Mouse (Mus musculus) midbrain, embryonic 10.5 days (tissue): Measurements from ENCODE around the gene Myl4. TPM values are rescaled to one million over a fixed set of nuclear protein-coding genes. Genes with fewer than 3 reads are reported as not detected.
"Not testable (repeated sequence)": the region's sequence is repeated elsewhere in the genome, so short reads cannot be mapped to it uniquely, and the experiment has no call there.

Source experiments
- DNase-seq: peaks from one replicate; pipeline ENCODE4 v3.0.0-alpha.2; 2017; ENCODE audit warnings: low spot score
- H3K27ac ChIP-seq: fragments of 300-500 bp; sonication (generic); replicated peaks from 2 replicates; pipeline ENCODE4 v1.5.1; 2016; ENCODE audit warnings: mild to moderate bottlenecking
- H3K27me3 ChIP-seq: fragments of 300-500 bp; sonication (generic); 2 replicates; pipeline ENCODE4 v1.6.1; 2016; ENCODE audit warnings: low read depth, mild to moderate bottlenecking; ENCODE audit not compliant: poor library complexity, severe bottlenecking
- H3K36me3 ChIP-seq: fragments of 300-500 bp; sonication (generic); 2 replicates; pipeline ENCODE4 v1.6.1; 2016; ENCODE audit warnings: mild to moderate bottlenecking, moderate library complexity
- H3K4me1 ChIP-seq: fragments of 300-500 bp; sonication (generic); 2 replicates; pipeline ENCODE4 v1.6.1; 2016
- H3K4me3 ChIP-seq: fragments of 300-500 bp; sonication (generic); 2 replicates; pipeline ENCODE4 v1.5.1; 2016; ENCODE audit warnings: mild to moderate bottlenecking, moderate library complexity
- H3K9me3 ChIP-seq: fragments of 300-500 bp; sonication (generic); replicated peaks from 2 replicates; pipeline ENCODE4 v1.6.1; 2016; ENCODE audit warnings: mild to moderate bottlenecking
- WGBS: fragments of 180-500 bp; shearing (Covaris S2); methylation state at CpG from one replicate; pipeline ENCODE4 v1.1.7; 2016; 5-methylcytosine and 5-hydroxymethylcytosine counted together
- polyA plus RNA-seq: library from polyadenylated mRNA; unstranded; fragments of >200 nt; fragmentation: Nextera tagmentation; extraction: Ambion mirVana; gene quantifications from 2 replicates; pipeline ENCODE4 v1.2.1, GENCODE M21; 2016

The Myl4 gene
- polyA plus RNA-seq, 1 experiment from 2014 or later, result 0.94 TPM

DNA sequence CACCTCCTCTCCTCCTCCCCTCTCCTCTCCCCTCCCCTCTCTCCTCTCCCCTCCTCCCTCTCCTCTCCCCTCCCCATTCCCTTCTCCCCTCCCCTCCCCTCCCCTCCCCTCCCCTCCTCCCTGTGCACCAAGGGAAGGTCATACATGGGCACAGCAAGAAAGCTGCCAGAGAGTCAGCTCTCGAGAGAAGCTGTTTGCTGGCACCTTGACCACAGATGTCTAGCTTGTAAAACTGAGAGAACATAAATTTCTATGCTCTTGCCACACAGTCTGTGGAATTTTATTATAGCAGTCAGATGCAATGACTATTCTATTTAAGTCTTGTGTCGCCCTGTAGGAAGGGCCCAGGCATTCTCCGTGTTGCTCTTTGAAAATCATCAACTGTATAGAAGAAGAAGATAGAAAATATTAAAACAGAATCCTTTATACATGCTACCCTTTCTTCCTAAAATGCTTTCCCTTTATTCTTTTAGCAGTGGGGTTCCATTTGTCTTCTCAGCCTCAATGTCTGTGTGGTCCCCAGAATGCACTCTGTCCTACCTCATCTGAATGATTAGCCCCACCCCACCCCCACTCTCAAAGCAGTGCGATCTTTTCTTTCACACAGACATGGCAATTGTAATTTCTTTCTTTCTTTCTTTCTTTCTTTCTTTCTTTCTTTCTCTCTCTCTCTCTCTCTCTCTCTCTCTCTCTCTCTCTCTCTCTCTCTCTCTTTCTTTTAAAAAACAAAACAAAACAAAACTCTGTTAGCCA is 8.4 kb downstream of the Myl4 start:
- H3K4me3 ChIP-seq, result no peak overlapping the region
- no peaks in the 10 kb centered on the region for H3K36me3 ChIP-seq
- no peak for DNase-seq
- H3K9me3 ChIP-seq, result no peaks in the 10 kb centered on the region
- WGBS, result 68% methylated on average over 4 of the region's 4 CpGs
- H3K27me3 ChIP-seq, result no peaks in the 10 kb centered on the region
- H3K4me1 ChIP-seq, result peaks cover 9% of the 10 kb centered on the region
- no peak overlapping the region for H3K27ac ChIP-seq

DNA sequence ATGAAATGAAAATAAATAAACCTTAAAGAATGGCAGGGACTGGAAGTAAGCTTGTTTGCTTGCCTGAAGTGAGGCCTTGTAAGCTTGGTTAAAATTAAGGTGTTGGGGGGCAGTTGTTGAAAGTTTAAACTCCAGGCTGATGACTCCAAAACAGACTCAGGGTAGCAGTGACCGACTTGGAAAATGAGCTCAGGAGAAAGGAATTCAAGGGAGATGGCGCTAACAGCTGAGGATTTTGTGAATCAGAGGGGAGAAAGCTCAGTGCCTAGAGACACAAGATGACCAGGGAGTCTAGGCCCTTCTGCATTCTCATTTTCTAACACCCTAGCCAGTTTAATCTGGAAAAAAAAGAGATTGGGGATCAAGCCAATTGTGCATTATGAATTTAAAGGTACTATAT is 10.5 kb downstream of the Myl4 start:
- H3K36me3 ChIP-seq, result no peaks in the 10 kb centered on the region
- WGBS, result 62% methylated on average over 2 of the region's 2 CpGs
- H3K9me3 ChIP-seq, result no peaks in the 10 kb centered on the region
- no peak for DNase-seq
- H3K27me3 ChIP-seq, result no peaks in the 10 kb centered on the region
- H3K4me1 ChIP-seq, result peaks cover 9% of the 10 kb centered on the region
- no peak overlapping the region for H3K4me3 ChIP-seq
- H3K27ac ChIP-seq, result no peak overlapping the region

DNA sequence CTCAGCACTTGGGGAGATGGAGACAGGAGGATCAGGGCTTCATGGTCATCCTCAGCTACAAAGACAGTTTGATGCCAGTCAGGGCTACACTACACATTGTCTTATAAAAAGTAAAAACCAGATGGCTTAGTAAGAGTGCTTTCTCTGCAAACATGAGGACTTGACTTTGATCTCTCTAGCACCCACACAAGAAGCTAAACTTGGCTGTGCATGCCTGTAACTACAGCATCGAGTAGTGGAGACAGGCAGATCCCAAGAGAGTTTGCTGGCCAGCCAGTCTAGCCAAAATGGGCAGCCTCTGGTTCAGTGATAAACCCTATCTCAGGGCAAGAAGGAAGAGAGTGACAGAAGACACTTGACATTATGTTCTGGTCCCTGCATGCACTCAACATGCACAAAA is 13.0 kb downstream of the Myl4 start:
- Histone ChIP-seq H3K36me3 (no peaks in the 10 kb centered on the region), H3K4me3 (no peak overlapping the region), H3K27ac (no peak overlapping the region), H3K9me3 (no peaks in the 10 kb centered on the region), H3K4me1 (peaks cover 7% of the 10 kb centered on the region), H3K27me3 (no peaks in the 10 kb centered on the region)
- WGBS, result 82% methylated on average over 1 of the region's 1 CpGs
- no peak for DNase-seq

DNA sequence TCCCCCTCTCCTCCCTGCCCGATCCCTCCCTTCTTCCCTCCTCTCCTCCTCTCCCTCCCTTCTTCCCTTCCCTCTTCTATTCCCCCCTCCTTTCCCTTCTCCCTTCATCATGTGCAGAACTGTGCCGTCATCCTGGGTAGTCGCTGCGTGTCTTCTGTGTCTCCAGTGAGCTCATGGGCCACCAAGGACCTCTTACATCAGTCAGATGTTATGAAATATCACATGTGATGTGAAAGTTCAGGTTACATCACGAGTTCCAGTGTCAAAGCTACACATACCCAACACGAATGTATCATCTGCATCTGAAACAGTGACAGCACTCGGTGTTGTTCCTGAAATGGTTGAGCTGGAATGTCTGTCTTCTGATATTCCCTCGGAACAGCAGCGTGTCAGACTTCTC is 14.7 kb downstream of the Myl4 start:
- Histone ChIP-seq H3K27me3 (no peaks in the 10 kb centered on the region), H3K36me3 (no peaks in the 10 kb centered on the region), H3K4me3 (no peak overlapping the region), H3K4me1 (no peaks in the 10 kb centered on the region), H3K27ac (no peak overlapping the region), H3K9me3 (no peaks in the 10 kb centered on the region; the same call in 1 of the 2 replicates)
- no peak for DNase-seq
- WGBS, result 89% methylated on average over 9 of the region's 9 CpGs

DNA sequence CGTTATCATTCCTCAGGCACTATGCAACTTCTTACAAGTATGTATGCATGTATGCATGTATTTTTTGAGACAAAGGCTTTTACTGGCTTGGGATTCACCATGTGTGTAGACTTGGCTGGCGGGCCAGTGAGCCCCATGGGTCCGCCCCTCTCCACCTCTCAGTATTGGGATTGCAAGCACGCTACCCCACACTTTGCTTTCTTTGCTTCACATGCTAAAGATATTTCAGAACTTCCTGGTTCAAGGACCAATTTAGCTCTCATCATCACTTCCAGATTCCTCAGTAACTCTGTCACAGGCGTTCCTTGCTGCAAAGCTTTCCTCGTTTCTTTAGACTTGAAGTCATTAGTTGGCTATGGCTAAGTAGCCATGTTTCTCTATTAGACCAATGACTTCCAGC is 15.6 kb downstream of the Myl4 start:
- Histone ChIP-seq H3K9me3 (no peaks in the 10 kb centered on the region; the same call in 1 of the 2 replicates), H3K27me3 (no peaks in the 10 kb centered on the region), H3K27ac (no peak overlapping the region), H3K4me3 (no peak overlapping the region), H3K36me3 (no peaks in the 10 kb centered on the region), H3K4me1 (no peaks in the 10 kb centered on the region; the same call in 1 of the 2 replicates)
- no peak for DNase-seq
- 88% methylated on average over 6 of the region's 6 CpGs for WGBS

DNA sequence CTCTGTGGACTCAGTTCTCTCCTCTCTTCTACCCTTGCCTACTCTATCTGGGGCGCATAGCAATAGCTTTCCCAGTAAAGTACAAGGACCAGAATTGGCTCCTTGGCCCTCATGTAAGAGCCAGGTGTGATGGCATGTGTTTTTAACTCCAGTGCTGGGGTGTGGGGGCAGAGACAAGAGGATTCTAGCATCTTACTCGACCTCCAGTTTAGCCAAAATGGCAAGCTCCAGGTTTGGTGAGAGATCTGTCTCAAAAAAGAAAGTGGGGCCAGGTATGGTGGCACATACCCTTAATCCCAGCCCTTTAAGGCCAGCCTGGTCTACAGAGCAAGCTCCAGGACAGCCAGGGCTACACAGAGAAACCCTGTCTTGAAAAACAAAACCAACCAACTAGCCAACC is 16.3 kb downstream of the Myl4 start:
- 78% methylated on average over 2 of the region's 2 CpGs for WGBS
- Histone ChIP-seq H3K9me3 (no peaks in the 10 kb centered on the region; the same call in 1 of the 2 replicates), H3K27me3 (peaks cover 7% of the 10 kb centered on the region), H3K4me1 (peaks cover 5% of the 10 kb centered on the region), H3K4me3 (no peak overlapping the region), H3K27ac (no peak overlapping the region), H3K36me3 (no peaks in the 10 kb centered on the region)
- no peak for DNase-seq

DNA sequence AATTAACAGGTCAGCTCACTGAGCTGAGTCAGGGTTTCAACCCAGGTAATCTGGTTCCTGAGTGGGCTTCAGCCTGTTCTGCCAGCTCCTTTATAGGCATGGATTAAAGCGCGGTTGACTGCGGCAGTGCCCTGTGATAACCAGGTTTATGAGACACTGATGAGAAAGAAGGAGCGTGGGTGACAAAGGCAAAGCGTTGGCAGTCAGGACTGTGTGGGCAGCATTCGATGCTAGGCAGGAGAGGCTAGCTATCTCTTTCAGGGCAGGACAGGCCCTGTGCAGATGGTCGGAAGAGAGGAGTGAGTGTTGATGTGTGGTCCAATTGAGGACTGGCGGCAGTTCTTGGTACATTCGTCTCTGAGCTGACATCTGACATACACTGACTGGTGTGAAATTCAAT is 17.3 kb downstream of the Myl4 start:
- Histone ChIP-seq H3K4me1 (peaks cover 5% of the 10 kb centered on the region), H3K27ac (no peak overlapping the region), H3K36me3 (no peaks in the 10 kb centered on the region), H3K27me3 (peaks cover 16% of the 10 kb centered on the region), H3K4me3 (no peak overlapping the region), H3K9me3 (no peaks in the 10 kb centered on the region; the same call in 1 of the 2 replicates)
- no peak for DNase-seq
- WGBS, result 88% methylated on average over 9 of the region's 9 CpGs

DNA sequence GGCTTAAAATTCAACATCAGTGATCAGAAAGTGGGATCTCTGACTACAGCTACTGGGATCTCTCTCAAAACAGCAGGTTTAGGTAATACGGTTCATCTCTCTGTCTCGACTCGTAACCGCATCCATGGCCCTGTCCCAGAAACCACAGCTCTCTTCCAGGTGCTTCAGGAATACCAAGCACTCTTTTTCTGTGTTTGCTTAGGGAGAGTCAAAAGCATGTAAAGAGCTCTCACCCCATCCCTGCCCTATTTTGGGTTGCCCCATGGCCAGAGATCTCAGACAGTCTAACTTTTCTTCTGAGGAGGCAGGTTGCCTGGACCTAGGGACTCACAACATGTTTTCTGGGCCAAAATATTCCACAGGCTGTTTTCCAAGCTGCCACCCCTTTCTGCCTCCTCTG is 17.9 kb downstream of the Myl4 start:
- Histone ChIP-seq H3K36me3 (no peaks in the 10 kb centered on the region), H3K9me3 (no peaks in the 10 kb centered on the region; the same call in 1 of the 2 replicates), H3K4me3 (no peak overlapping the region), H3K27me3 (peaks cover 20% of the 10 kb centered on the region), H3K4me1 (peaks cover 5% of the 10 kb centered on the region), H3K27ac (no peak overlapping the region)
- no peak for DNase-seq
- WGBS, result 92% methylated on average over 4 of the region's 4 CpGs

DNA sequence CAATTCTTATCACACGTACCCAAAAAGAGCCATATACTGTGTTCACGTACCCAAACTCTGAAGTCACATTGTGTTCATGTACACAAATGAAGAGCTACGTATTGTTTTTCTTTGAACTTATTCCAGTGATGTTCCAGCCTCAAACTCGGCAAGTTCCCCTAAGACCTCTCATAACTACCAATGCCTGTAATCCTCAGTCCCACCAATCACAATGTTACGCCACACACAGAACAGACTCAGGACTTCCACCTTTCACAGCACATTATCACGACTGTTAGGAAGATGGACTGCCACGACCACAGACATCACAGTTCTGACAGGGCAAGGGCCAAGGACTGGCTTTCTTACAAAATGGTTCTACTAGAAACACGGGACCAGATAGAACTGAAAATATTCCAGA is 20.1 kb downstream of the Myl4 start:
- not testable (repeated sequence) for H3K9me3 ChIP-seq, DNase-seq, H3K4me1 ChIP-seq, H3K27ac ChIP-seq, H3K36me3 ChIP-seq, H3K4me3 ChIP-seq
- H3K27me3 ChIP-seq, result peaks cover 20% of the 10 kb centered on the region
- WGBS, result 88% methylated on average over 8 of the region's 8 CpGs

DNA sequence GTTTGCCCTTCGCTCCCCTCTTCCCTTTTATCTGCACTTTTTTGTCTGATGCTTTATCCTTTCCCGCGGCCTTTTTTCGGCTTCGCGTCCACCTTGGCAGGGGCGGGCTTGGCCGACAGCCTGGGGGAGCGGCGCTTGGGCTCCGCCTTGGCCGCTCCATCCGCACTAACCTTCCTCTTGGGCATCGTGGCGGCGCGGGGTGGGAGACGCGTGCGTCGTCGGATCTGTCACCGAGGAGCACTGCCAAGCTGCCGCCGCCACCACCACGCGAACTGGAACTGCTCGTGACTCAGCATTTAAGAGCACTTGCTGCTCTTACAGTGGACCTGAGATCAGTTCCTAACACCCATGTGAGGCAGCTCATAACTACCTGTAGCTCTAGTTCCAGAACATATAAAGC is 20.9 kb downstream of the Myl4 start:
- 2% methylated on average over 28 of the region's 28 CpGs for WGBS
- not testable (repeated sequence) for H3K9me3 ChIP-seq, H3K36me3 ChIP-seq, H3K4me1 ChIP-seq, H3K27ac ChIP-seq
- peak; percentile 53 for DNase-seq
- Histone ChIP-seq H3K27me3 (peaks cover 20% of the 10 kb centered on the region), H3K4me3 (peak overlapping the region; percentile 51)

DNA sequence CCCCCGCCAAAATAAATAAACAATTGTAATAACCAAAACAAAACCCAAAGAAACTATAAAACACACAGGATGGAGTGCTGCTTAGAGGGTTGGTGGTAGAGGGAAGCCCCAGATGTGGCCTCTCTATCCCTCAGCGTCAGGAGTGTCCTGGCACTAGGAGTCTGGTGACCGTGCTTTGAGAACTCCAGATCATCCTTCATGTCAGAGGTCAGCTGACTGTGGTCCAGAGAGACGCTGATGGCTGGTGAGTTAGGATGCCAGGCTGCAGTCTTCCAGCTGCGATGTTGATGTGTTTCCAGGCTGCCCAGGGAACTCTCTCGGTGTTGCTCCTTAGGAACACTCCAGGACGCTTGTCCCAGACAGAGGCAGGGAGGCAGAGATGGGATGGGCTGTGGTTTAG is 21.6 kb downstream of the Myl4 start:
- Histone ChIP-seq H3K4me3 (no peak overlapping the region), H3K27me3 (peaks cover 20% of the 10 kb centered on the region), H3K9me3 (no peaks in the 10 kb centered on the region; the same call in 1 of the 2 replicates), H3K36me3 (no peaks in the 10 kb centered on the region), H3K4me1 (peaks cover 8% of the 10 kb centered on the region), H3K27ac (no peak overlapping the region)
- DNase-seq, result no peak
- WGBS, result 55% methylated on average over 7 of the region's 7 CpGs

DNA sequence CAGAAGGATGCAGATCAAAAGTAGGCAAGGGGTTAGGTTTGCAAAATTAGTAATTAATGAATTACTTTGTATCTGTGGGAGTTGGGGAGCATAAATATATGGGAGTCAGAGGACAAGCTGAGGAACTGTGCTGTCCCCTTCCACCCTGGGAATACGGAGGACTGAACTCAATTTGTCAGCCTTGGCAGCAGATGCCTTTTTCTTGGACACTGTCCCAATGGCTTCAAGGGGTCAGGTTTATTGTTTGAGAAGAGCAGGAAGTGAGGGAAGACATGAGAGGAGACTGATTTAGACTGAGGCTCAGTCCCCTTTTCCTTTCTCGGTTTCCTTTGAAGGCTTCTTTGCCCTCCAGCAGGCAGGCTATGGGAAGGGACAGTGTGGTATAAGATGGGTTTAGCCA is 22.1 kb downstream of the Myl4 start:
- H3K9me3 ChIP-seq, result no peaks in the 10 kb centered on the region; the same call in 1 of the 2 replicates
- no peak overlapping the region for H3K27ac ChIP-seq
- H3K4me1 ChIP-seq, result peaks cover 11% of the 10 kb centered on the region
- DNase-seq, result no peak
- H3K36me3 ChIP-seq, result no peaks in the 10 kb centered on the region
- peaks cover 20% of the 10 kb centered on the region for H3K27me3 ChIP-seq
- H3K4me3 ChIP-seq, result no peak overlapping the region
- 70% methylated on average over 2 of the region's 2 CpGs for WGBS

DNA sequence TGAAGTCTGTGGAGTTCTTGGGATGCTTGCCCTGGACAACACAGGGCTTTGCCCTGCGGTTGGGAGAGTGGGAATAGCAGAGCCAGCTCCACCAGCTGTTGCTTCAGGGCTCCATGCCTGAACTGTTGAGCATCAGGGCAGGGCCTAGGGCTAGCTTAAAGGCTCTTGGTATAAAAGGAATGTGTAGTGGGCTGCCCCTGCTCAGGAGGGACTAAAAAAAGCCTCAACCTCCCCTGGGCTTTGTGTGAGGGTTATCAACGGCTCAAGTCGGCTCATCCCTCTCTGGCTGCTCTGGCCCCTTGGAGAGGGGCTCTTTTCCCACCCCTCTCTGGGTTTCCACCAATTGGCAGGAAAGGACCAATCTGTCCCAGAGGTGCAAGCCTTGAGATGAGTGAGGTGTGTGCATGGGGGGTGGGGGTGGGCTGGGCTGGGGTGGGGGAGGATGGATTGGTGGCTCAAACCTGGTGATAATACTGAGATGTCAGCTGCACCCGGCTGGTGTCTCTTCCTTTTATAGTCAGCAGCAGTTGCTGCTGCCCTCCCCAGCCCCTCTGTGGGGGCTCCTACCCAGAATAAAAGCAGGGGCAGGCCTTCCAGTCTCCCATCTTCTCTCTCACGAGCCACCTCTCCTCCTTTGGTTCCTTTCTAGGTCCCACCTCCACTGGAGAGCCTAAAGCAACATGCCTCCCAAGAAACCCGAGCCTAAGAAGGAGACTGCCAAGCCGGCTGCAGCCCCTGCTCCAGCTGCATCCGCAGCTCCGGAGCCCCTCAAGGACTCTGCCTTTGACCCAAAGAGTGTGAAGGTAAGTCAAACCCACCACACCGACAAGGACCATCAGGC is 26.5 kb downstream of the Myl4 start:
- DNase-seq, result no peak
- no peak overlapping the region for H3K4me3 ChIP-seq
- no peak overlapping the region for H3K27ac ChIP-seq
- H3K4me1 ChIP-seq, result peaks cover 32% of the 10 kb centered on the region
- no peaks in the 10 kb centered on the region for H3K9me3 ChIP-seq
- H3K36me3 ChIP-seq, result no peaks in the 10 kb centered on the region
- H3K27me3 ChIP-seq, result peaks cover 11% of the 10 kb centered on the region
- whole genome bisulfite sequencing, result 40% methylated on average over 10 of the region's 10 CpGs
